Mouse (Mus musculus): Measurements from ENCODE around the gene Rnf111.
A peak's percentile ranks its signal among the peaks of the same experiment; 100 is the strongest.
"Not testable (repeated sequence)": the region's sequence is repeated elsewhere in the genome, so short reads cannot be mapped to it uniquely, and the experiment has no call there.

Gene Rnf111

DNA sequence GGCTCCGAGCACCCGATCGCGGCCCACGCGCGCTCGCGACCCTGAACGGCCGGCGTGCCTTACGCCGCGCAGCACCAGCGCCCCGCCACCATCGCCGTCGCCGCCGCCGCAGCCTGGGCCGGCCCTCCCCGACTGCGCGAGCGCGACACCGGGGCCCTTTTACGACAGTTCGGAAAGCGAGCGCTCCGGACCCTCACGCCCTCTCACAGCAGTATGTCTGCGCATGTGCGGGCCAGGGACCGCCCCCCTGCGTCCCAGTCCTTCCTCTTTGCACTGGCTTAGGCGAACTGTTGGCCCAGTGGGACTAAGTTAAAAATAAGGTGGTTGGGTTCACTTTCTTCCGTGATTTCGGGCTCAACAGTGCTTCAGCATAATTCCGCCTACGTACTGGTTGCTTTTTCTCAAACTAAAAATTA is at the start of gene Rnf111:
TSS of gene Rnf111 (minus strand) at position 100 of the 416 bp plus-strand sequence.
- DNase-seq (ENCODE audit: low read depth, low spot score), result peak; percentile 99

GRCm38 (mm10) chr9:70552233-70552632 is 48.7 kb upstream of the Rnf111 start:
- DNase-seq (ENCODE audit: low read depth, low spot score), result not testable (repeated sequence)

DNA sequence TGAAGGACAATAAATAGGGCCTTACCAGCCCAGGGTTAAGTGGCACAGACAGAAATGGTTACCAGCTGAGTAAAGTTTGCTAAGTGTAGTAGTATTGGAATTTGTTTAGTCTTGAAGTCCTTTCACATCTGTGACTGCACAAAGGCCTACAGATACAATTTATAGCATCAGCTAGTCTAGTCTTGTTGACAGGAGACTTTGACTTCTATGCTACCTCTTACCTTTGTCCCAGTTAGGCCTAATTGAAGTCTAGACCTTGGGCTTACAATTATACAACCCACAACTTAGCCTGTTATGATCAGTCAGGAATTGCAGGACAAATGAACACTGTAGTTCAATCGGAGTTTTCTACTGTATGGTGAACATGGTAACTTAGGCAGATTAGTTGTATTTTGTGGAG is 48.0 kb upstream of the Rnf111 start:
- no peak for DNase-seq (ENCODE audit: low read depth, low spot score)

DNA sequence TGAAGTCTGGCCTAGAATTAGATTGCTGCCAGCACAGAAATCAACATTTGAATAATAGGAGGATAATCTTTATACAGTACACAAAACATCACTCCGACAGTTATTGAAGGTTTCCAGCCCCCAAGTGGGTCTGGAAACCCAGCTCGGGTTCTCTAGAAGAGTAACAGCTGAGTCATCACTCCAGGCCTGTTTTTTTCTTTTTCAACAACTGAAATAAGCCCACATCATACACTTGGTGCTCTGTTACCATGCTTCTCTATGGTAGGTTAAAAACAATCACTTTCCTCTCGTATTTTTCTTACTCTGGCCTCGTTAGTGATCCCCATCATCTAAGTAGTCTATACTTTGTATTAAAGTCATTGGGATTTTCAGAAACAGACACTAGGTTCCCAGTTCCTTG is 44.8 kb upstream of the Rnf111 start:
- DNase-seq (ENCODE audit: low read depth, low spot score), result peak; percentile 24

GRCm38 (mm10) chr9:70546576-70546975 is 43.1 kb upstream of the Rnf111 start:
- not testable (repeated sequence) for DNase-seq (ENCODE audit: low read depth, low spot score)

- DNase-seq (ENCODE audit: low read depth, low spot score), result no peak
These were observed 41.3 kb upstream of the Rnf111 start for GRCm38 (mm10) chr9:70544831-70545230.

DNA sequence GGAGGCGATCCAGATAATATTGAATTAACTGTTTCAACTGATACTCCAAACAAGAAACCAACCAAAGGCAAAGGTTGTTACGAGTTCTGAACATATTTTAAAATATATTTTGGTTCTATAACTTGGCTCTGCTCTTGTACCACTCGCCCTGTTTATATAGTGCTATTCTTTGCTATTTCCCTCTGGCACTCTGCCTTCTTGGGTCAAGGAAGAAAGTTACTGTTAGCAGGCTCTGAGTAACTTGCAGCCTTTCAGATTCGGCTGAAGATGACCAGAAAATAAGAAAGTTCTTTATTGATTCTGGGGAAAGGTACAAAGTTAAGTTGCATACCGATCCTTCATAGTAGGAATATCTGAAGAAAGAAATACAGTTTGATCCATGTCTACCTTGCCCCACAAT is 40.5 kb upstream of the Rnf111 start:
- DNase-seq (ENCODE audit: low read depth, low spot score), result no peak

DNA sequence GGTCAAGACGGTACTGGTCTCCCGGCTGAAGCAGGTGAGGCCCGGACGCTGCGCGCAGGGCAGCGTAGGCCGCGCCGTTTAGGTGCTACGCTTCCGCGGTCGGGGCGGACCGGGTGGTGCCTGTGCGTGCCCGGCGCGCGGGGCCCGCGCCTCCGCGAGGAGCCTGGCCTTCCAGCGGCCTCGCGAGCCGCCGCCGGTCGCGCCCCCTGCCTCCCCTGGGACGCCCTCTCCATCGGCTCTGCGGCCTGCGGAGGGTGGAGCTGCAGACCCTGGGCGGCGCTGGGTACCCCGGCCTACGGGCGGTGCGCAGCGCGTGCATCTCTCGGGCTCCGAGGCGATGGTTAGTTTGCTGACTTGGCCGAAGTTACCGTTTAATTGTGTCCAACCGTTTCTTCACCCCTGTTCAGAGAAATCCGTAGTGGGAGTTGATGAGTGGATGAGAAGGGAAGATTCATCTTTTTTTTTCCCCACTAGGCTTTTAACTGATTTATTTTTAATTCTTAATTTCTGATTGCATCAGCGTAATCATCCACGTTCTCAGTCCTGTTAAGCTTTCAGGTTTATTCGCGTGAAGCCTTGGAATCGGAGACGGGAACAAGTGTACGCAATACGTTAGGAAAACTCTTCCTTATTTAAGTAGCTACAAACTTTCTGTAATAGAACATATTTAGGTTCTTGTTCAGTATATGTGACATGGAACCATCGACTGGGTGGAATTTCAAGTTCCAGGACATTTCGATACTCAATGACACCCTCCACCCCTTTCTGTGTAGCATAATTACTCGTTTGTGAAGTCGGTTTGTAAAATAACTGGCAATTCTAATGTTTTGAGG is 39.7 kb upstream of the Rnf111 start:
- no peak for DNase-seq (ENCODE audit: low read depth, low spot score)

DNA sequence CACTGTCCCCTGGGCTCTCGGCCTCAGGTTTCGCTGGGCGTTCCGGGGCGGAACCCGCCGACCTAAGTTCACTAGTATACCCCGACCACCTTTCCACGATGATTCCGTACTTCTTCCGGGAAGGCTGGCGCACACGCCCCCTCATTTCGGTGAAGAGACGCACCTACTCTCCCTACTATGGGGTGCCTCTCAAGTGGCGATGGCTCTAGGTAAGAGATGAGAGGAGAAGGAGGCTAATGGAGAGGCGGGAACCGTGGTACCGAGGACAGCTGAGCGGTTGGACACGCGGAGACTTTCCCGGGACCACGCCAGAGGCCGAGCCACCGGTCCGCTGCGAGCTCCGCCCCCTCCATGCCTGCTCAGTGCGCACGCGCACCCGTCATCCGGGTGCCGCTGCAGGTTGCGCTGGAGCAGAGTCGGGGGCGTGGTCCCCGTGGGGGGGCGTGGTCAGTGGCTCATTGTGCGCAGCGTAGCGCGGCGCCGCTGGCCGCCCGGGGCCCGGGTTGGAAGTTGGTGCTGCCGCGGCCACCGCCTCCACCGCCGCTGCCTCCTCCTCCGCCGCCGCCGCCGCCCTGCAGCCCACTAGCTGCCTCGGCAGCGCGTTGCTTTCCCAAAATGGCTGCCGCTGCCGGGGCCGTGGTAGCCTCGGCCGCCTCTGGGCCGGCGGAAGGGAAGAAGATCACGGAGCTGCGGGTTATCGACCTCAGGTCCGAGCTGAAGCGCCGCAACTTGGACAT is 38.9 kb upstream of the Rnf111 start, which contains the start of gene Sltm:
TSS of gene Sltm (plus strand) at position 450 of the 737 bp plus-strand sequence.
- DNase-seq (ENCODE audit: low read depth, low spot score), result peak; percentile 98

GRCm38 (mm10) chr9:70541584-70541983 is 38.1 kb upstream of the Rnf111 start:
- DNase-seq (ENCODE audit: low read depth, low spot score), result no peak

- DNase-seq (ENCODE audit: low read depth, low spot score), result no peak
These were observed 29.8 kb upstream of the Rnf111 start for GRCm38 (mm10) chr9:70533328-70533727.

DNA sequence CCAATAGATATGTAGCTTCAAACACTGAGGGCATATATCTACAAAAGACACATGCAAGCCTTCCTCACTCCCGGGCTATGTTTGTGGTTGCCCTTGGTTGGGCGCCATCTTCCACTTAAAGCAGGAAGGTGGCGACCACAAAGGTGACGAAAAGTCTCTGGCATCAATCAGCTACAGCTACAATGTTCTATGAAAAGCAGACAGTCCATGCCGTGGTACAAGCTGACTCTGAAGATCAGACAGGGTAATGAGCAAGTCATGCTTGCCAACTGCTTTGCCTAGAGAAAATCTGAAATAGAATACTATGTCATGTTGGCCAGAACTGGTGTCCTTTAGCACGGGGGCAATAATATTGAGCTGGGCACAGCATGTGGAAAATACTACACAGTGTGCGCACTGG is 20.8 kb upstream of the Rnf111 start:
- no peak for DNase-seq (ENCODE audit: low read depth, low spot score)

GRCm38 (mm10) chr9:70523813-70524212 is 20.3 kb upstream of the Rnf111 start:
- no peak for DNase-seq (ENCODE audit: low read depth, low spot score)

GRCm38 (mm10) chr9:70520651-70521050 is 17.1 kb upstream of the Rnf111 start:
- DNase-seq (ENCODE audit: low read depth, low spot score), result no peak

DNA sequence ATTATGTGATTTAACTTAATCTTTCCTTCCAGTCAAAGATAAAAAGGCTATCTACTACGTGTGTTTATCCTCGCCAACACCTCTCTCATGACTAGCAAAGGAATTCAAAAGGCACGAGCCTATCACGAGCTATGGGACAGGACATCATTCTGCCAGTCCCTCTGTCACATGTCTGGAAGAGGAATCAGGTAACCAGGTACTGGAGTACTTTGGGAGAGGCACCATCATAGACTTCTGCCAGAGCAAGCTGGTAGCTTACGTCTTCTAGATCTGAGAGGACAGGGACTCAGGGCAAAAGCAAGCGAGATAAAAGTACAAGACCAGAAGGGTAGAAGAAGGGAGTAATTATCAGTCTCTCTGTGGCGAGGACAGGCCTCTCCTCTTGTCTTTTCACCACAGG is 8.2 kb upstream of the Rnf111 start:
- no peak for DNase-seq (ENCODE audit: low read depth, low spot score)

- peak; percentile 30 for DNase-seq (ENCODE audit: low read depth, low spot score)
These were observed 7.6 kb upstream of the Rnf111 start for GRCm38 (mm10) chr9:70510998-70511583.

DNA sequence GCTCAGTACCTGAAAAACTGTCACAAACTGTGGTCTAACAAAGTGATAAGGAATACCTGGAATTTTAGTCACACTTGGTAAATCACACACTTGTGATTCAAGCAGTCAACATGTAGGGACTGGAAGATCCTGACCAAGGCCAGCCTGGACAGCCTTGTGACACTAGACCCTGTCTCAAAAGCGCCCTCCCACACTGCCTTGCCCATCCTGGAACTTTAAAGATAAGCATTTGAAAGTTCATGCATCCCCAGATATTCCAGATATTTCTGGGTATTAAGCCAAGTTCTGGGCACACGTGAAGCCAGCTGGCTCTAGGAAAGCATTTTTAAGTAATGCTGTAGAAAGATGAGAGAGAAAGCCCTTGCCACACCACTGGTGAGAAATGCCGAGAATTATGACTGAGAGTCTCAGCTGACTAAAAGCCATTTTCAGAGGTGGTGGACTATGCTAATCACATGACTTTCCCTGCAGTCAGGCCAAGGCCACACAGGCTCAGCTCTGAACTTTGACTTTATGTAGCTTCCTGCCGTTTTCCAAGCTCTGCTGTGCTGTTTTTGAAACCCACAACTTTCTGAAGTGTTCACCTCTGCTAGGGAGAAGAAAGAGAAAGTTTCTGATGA is 6.5 kb upstream of the Rnf111 start:
- DNase-seq (ENCODE audit: low read depth, low spot score), result no peak

- DNase-seq (ENCODE audit: low read depth, low spot score), result no peak
These were observed 3.3 kb upstream of the Rnf111 start for GRCm38 (mm10) chr9:70506787-70507186.

GRCm38 (mm10) chr9:70506186-70506585 is 2.7 kb upstream of the Rnf111 start:
- no peak for DNase-seq (ENCODE audit: low read depth, low spot score)

DNA sequence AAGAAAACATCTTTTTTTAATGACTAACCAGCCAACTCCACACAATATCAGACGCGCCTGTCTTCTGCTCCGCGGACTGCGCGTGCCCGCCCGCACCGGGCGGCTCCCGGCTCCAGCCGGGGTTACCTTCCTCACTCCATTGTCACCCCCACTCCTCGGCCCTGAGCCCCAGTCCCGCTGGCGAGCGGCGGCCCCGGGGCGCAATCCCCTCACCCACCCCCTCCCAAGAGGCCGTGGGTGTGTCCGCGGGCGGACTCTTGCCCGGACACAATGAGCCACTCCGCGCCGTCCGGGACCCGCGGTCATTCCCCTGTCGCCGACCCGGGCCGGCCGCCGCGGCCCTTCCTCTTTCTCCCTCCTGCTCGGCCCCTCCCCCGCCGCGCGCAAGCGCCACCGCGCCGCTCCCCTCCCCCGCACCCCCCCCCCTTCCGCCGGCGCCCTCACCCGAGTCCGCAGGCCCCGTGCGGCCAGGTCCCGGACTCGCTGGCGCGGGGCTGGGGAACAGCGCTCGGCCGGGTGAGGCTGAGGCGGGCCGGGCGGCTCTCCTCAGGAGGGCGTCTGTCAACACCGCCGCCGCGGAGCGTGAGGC is 416 bp downstream of the Rnf111 start:
- DNase-seq (ENCODE audit: low read depth, low spot score), result peak; percentile 25

GRCm38 (mm10) chr9:70502284-70503014 is 1.1 kb downstream of the Rnf111 start:
- no peak for DNase-seq (ENCODE audit: low read depth, low spot score)
